Mouse (Mus musculus) MEL (cell line): ENCODE measurements at regions not wholly inside any gene's neighbourhood (a gene's known extent, or its start where the extent isn't known, plus 50 kb on each side); places are given as distances from the start of the nearest gene placed in this dataset.

ENCODE experiments used
- DNase-seq: peaks from one replicate; pipeline ENCODE4 v3.0.0; 2011; ENCODE audit warnings: low read depth, low spot score
- H3K27ac ChIP-seq: 2 replicates; pipeline ENCODE4 v1.5.1; 2012; ENCODE audit warnings: low read depth, mild to moderate bottlenecking, control low read depth, low read length, moderate library complexity; ENCODE audit not compliant: control insufficient read depth
- H3K27me3 ChIP-seq, 2 experiments: fragments of 150-350 bp in 1 of 2; sonication (generic) in 1 of 2; 2 replicates each; pipeline ENCODE4 v1.6.1; 2012; ENCODE audit warnings: low read length in 2 of 2, mild to moderate bottlenecking in 2 of 2, improper control_type of control experiment in 1 of 2, moderate library complexity in 1 of 2; ENCODE audit not compliant: insufficient read depth in 2 of 2, control insufficient read depth in 1 of 2
- H3K36me3 ChIP-seq, 2 experiments: 2 replicates each; pipeline ENCODE4 v1.6.1; 2012 to 2014; ENCODE audit warnings: low read length in 2 of 2, improper control_type of control experiment in 1 of 2, inconsistent platforms in 1 of 2, mild to moderate bottlenecking in 1 of 2; ENCODE audit not compliant: insufficient read depth in 2 of 2, control insufficient read depth in 1 of 2
- H3K4me1 ChIP-seq, 2 experiments: fragments of 150-350 bp in 1 of 2; sonication (generic) in 1 of 2; 2 replicates each; pipeline ENCODE4 v1.6.1; 2012; ENCODE audit warnings: low read length in 2 of 2, improper control_type of control experiment in 1 of 2, mild to moderate bottlenecking in 1 of 2; ENCODE audit not compliant: insufficient read depth in 2 of 2, control insufficient read depth in 1 of 2
- H3K4me3 ChIP-seq, 2 experiments: fragments of 150-350 bp in 1 of 2; sonication (generic) in 1 of 2; 2 replicates each; pipeline ENCODE4 v1.5.1; 2012; ENCODE audit warnings: low read depth in 2 of 2, low read length in 2 of 2, mild to moderate bottlenecking in 2 of 2, moderate library complexity in 2 of 2, control low read depth in 1 of 2, improper control_type of control experiment in 1 of 2; ENCODE audit not compliant: control insufficient read depth in 1 of 2, insufficient read depth in 1 of 2
- H3K79me2 ChIP-seq: 2 replicates; pipeline ENCODE4 v1.6.1; 2012; ENCODE audit warnings: mild to moderate bottlenecking, low read length, moderate library complexity; ENCODE audit not compliant: control insufficient read depth, poor library complexity, insufficient read depth
- H3K9ac ChIP-seq: 2 replicates; pipeline ENCODE4 v1.6.1; 2012; ENCODE audit warnings: low read depth, mild to moderate bottlenecking, control low read depth, low read length, moderate library complexity; ENCODE audit not compliant: control insufficient read depth, poor library complexity, severe bottlenecking
- H3K9me3 ChIP-seq: fragments of 150-350 bp; sonication (generic); replicated peaks from 2 replicates; pipeline ENCODE4 v1.6.1; 2012; ENCODE audit warnings: mild to moderate bottlenecking, low read length, improper control_type of control experiment, moderate library complexity; ENCODE audit not compliant: insufficient read depth
- CTCF ChIP-seq, 3 experiments: IDR thresholded peaks in 2 of 3; conservative IDR thresholded peaks in 1 of 3; 2 replicates each; pipeline ENCODE4 v1.5.1; 2011 to 2012; ENCODE audit warnings: low read length in 3 of 3, low read depth in 2 of 3, mild to moderate bottlenecking in 2 of 3, improper control_type of control experiment in 1 of 3, inconsistent platforms in 1 of 3, mixed read lengths in 1 of 3, moderate library complexity in 1 of 3; ENCODE audit not compliant: control insufficient read depth in 1 of 3, insufficient read depth in 1 of 3, poor library complexity in 1 of 3, severe bottlenecking in 1 of 3
- GABPA ChIP-seq: IDR thresholded peaks from 2 replicates; pipeline ENCODE4 v1.6.1; 2012; ENCODE audit warnings: low read depth, mild to moderate bottlenecking, inconsistent platforms, low read length, improper control_type of control experiment, moderate library complexity
- HCFC1 ChIP-seq: IDR thresholded peaks from 2 replicates; pipeline ENCODE4 v1.6.1; 2012; ENCODE audit warnings: low read depth, mild to moderate bottlenecking, inconsistent platforms, low read length, improper control_type of control experiment, moderate library complexity
- MAFK ChIP-seq: IDR thresholded peaks from 2 replicates; pipeline ENCODE4 v1.6.1; 2011; ENCODE audit warnings: low read depth, mild to moderate bottlenecking, low read length, improper control_type of control experiment, borderline replicate concordance
- MAZ ChIP-seq: IDR thresholded peaks from 2 replicates; pipeline ENCODE4 v1.6.1; 2012; ENCODE audit warnings: low read depth, mild to moderate bottlenecking, inconsistent platforms, low read length, improper control_type of control experiment
- MEF2A ChIP-seq: IDR thresholded peaks from 2 replicates; pipeline ENCODE4 v1.6.1; 2014; ENCODE audit warnings: low read depth, mild to moderate bottlenecking, inconsistent platforms, low read length, improper control_type of control experiment; ENCODE audit not compliant: poor library complexity, insufficient replicate concordance, severe bottlenecking; ENCODE audit errors: extremely low read depth
- RAD21 ChIP-seq: IDR thresholded peaks from 2 replicates; pipeline ENCODE4 v1.6.1; 2011; ENCODE audit warnings: mild to moderate bottlenecking, low read depth, low read length, improper control_type of control experiment
- SIN3A ChIP-seq: IDR thresholded peaks from 2 replicates; pipeline ENCODE4 v1.6.1; 2012; ENCODE audit warnings: low read length, improper control_type of control experiment, inconsistent platforms
- TCF12 ChIP-seq: IDR thresholded peaks from 2 replicates; pipeline ENCODE4 v1.6.1; 2014; ENCODE audit warnings: low read depth, mild to moderate bottlenecking, inconsistent platforms, low read length, improper control_type of control experiment, moderate library complexity
- ZC3H11A ChIP-seq: IDR thresholded peaks from 2 replicates; pipeline ENCODE4 v1.6.1; 2012; ENCODE audit warnings: low read depth, mild to moderate bottlenecking, inconsistent platforms, low read length, improper control_type of control experiment
- ZKSCAN1 ChIP-seq: IDR thresholded peaks from 2 replicates; pipeline ENCODE4 v1.6.1; 2012; ENCODE audit warnings: low read depth, mild to moderate bottlenecking, inconsistent platforms, low read length, improper control_type of control experiment, moderate library complexity

- no peaks in the 10 kb centered on the region for H3K9me3 ChIP-seq
- TF ChIP-seq HCFC1 = no peak
- TF ChIP-seq TCF12 = no peak
- no peak for TF ChIP-seq CTCF (IDR thresholded peaks at IDR 0.05 in 2 of 3, conservative IDR thresholded peaks at IDR 0.05 in 1 of 3; ENCODE audit: control insufficient read depth in 1 of 3, insufficient read depth in 1 of 3, low read depth in 2 of 3, low read length in 3 of 3, poor library complexity in 1 of 3, severe bottlenecking in 1 of 3)
- no peak for TF ChIP-seq GABPA
- TF ChIP-seq MAFK = no peak
- TF ChIP-seq MAZ = no peak
- no peak for TF ChIP-seq ZC3H11A
- TF ChIP-seq RAD21 = no peak
- TF ChIP-seq ZKSCAN1 = no peak
- TF ChIP-seq, all 39 proteins: peak for 0
- Histone ChIP-seq H3K27ac (no peak overlapping the region), H3K4me3 (no peak overlapping the region), H3K4me1 (peaks cover 0 to 3% of the 10 kb centered on the region in 2 experiments; a peak in 2 of 4 replicates), H3K27me3 (no peaks in the 10 kb centered on the region), H3K9ac (no peak overlapping the region), H3K79me2 (no peaks in the 10 kb centered on the region), H3K36me3 (no peaks in the 10 kb centered on the region)
- no peak for DNase-seq
Measured at GRCm38 (mm10) chr4:55294255-55294687, 55.6 kb upstream of the Rad23b start.

GRCm38 (mm10) chr4:55297841-55298240, 52.0 kb upstream of the Rad23b start:
- no peak overlapping the region for H3K27ac ChIP-seq
- TF ChIP-seq ZC3H11A (no peak), MEF2A (no peak), ZKSCAN1 (no peak), SIN3A (no peak)
- DNase-seq = no peak

More at GRCm38 (mm10) chr4:55297841-55298240, 52.0 kb upstream of the Rad23b start:
- H3K4me3 ChIP-seq = no peak overlapping the region
- peaks cover 0 to 2% of the 10 kb centered on the region in 2 experiments; a peak in 2 of 4 replicates for H3K4me1 ChIP-seq
- no peaks in the 10 kb centered on the region; a peak in 1 of 4 replicates for H3K27me3 ChIP-seq
- H3K9ac ChIP-seq = no peak overlapping the region
- no peaks in the 10 kb centered on the region for H3K36me3 ChIP-seq
- no peaks in the 10 kb centered on the region for H3K79me2 ChIP-seq
- no peaks in the 10 kb centered on the region for H3K9me3 ChIP-seq
